Mouse (Mus musculus) 3T3-L1 (cell line): ENCODE measurements at regions not wholly inside any gene's neighbourhood (a gene's known extent, or its start where the extent isn't known, plus 50 kb on each side); places are given as distances from the start of the nearest gene placed in this dataset.

Experiments
- DNase-seq: peaks from one replicate; pipeline ENCODE4 v3.0.0-alpha.2; 2015; ENCODE audit warnings: low read depth, low spot score

DNA sequence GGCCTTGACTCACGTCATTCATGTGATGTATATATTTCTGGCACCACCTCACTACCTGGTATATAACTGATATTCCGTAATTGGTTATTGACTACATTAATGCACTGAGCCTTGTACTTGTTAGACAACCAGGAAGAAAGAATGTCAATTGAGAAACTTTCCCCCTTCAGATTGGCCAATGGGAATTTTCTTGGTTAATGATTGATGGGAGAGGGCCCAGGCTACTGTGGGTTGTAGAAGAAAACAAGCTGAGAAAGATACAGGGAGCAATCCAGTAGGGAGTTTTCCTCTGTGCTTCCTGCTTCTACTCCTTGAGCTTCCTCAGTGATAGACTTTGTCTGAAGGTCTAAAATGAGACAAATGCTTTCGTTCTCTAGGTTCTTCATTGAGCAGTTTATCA, 1866.1 kb upstream of the Lrrc6 start:
- DNase-seq, result no peak

DNA sequence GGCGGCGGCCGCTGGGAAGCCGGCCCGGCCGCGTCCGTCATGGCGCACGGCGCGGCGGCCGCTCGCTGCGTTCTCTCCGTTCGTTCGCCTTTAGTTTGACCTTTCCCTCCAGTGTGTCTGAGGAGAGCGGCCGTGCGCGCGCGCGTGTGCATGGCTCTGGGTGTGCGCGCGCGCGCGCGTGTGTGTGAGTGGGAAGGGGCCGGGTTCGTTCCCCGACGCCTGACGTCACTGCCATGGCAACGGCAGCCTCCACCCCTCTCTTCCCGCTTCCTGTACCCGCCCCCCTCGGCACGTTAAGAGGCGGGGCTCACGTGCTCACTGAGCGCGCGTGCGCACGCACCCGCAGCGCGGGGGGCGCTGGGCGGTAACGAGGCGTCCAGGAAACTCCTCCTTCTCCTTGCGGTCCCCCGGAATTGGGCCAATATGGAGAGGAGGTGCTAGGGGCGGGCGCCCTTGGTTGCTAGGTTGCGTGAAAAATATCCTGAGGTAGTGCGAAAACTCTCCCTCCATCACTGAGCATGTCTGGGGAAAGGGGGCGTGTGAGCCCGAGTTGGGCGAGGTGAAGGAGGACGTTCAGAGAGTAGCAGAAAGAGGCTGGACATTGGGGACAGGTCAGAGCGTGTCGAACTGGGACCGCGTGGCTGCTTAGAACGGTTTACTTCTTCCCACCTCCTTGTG, 1862.5 kb upstream of the Lrrc6 start:
- DNase-seq, result peak; percentile 95

DNA sequence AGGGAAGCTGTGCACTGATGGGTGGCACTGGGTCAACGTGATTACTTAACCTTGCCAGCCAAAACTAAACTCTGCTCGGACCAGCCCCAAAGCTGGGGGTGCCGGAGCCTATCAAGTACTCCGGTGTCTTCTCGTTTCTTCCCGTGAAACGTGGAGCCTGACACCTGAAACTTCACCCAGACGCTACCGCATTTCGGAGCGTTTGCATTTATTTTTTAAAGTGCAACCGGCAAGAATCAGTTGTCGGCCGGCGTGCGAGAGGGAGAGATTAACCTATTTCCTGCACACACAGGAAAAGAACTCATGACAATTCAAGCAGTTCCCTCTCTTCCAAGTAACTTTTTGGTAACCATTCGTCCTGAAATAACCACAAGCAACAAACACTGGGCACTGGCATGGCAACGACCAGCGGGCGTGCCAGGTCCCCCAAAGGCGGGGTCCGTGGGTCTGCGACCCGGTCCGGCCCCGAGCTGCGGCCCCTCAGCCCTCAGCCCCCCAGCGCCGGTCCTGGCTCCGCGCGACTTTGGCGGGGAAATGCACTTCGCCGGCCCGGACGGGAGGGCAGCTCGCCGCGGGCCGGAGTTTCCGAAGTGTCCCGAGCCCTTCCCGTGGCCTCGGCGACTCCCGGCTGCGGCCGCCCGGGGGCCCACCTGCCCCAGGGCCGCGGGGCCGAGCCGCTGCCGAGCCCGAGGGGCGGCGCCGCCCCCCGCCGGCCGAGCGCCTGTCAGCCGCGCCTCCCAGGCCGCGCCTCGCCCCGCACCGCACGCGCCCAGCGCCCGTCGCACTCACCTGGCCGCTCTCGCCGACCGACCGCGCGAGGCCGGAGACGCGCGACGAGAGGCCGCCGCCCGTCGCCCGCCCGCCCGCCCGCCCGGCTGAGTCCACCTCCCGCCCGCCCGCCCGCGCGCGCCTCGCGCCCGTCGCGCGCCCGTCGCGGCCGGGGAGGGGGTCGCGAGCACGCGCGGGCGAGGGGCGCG, 1861.7 kb upstream of the Lrrc6 start:
- peak; percentile 69 for DNase-seq

DNA sequence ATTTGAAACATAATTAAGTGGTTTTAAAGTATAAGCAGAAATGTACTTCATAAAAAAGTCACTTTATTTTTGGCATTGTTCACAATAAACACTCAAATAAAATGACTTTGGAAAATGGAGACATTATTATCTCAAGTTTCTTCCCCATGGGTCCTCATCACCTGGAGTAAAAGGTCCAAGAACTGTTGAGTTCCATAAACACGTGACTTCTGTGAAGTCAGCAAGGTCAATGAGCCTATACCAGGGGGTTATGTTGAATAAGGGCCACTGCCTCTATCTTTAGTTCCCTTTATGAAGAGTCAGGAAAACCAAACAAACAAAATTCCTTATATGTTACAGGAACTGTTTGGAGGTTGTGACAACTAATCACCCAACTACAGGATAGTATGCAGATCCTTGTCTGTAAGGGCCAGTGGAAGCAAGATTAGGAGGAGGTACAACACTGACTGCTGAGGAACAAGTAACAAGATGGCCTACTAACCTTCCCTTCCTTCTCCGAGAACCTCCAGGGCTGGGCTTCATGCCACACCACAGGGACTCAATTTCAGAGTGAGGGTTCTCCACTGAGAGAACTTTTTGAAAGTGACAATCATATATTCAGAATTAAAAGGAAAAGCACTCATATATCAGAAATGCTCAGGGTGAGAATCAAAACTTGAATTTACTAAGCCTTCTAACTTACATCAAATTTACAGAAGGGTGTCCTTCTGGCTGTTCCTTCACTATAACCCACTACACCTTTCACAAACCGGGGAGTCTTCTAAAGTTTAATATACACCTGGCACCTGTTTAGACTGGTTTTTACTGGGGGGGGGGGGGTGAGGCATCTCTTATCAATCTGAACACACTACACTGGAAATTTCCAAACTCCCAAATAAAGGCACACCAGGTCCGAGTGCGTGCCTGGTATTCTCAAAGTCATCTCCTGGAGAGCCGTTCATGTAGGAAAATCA, 1860.5 kb upstream of the Lrrc6 start:
- DNase-seq, result peak; percentile 26

DNA sequence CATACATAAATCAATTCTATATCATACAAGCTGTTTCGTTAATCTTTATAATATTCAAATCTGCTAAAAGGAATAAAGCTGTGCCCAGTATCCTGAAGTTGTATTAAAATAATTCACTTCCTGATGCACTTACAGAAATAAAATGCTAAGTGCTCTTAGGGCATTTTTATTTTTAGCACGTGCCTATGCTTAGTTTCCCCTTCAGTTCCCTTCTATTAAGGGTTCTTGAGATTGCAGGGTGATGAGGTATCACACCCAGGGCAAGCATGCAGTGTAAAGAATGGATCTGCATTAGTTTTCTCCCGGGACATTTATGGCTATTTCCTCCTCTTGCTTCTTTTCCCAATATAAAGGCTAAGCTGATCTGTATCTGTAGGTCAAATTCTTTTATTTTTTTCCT, 1858.8 kb upstream of the Lrrc6 start:
- DNase-seq, result no peak

DNA sequence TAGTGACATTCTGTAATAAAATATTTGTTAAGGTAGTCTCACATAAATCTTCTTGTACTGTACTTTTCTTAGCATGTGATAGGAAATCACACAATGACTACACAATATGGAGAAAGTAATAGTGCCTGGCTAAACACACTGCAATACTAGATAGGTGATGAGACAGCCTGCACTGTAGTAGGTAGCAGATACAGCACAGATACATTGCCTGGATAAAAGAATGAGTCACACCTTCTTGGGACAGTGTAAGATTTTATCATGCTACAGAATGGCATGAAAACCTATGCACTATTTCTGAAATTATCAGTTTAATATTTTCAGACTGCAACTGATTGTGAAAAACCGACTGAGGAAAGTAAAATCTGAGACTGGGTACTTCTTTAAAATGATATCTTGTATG, 1855.2 kb upstream of the Lrrc6 start:
- no peak for DNase-seq

DNA sequence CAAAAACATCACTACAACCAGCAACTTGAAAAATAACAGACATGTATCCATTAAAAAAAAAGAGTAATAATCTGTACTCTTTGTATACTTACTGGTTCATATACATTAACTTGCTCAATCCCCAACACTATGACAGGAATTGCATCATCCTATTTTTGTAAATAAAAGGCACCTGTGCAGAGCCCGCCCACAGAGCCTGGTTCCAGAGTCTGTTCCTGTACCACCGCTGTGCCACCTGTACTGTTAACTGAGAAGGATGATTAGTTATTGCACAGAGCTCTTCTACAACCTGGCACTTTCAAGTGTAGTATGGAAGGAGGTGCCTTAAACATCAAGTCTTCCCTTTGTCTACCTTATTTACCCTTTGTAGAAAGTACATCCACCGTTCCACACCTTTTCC, 1843.9 kb upstream of the Lrrc6 start:
- DNase-seq, result no peak

DNA sequence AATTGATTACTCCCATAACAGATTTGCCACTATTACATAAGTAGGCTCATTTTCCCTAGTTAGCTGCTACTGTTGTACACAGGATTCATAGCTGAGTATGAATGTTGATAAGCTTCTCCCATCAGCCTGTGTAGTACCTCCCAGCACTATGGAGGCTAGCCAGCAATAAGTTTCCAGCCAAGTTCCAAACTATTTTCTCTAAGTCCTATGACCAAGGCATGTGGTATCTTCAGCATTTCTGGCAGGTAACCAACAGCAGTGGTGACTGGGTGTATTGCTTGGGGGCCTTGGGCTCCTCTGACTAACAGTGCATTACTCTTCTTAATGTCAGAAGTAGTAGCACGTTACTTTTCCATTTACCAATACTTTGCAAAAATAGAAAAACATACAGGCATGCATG, 1841.8 kb upstream of the Lrrc6 start:
- peak; percentile 97 for DNase-seq

DNA sequence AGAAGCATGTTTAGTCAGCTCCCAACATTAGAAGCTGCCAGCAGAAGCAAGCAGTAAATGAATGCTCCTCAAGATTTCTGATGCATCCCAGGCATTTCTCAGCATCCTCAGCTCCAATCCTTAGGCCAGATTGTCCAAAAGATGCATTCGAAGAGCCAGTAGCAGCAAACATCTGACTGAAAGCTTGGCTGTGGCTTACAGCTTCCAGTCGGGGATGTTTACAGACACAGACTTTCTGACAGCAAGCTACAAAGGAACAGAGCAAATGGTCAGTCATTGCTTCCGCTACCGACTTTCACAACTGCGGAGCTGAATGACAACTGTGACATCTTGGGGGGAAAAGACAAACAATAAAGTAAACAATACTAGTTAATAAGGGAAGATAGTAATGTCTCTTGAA, 1840.3 kb upstream of the Lrrc6 start:
- DNase-seq, result no peak

DNA sequence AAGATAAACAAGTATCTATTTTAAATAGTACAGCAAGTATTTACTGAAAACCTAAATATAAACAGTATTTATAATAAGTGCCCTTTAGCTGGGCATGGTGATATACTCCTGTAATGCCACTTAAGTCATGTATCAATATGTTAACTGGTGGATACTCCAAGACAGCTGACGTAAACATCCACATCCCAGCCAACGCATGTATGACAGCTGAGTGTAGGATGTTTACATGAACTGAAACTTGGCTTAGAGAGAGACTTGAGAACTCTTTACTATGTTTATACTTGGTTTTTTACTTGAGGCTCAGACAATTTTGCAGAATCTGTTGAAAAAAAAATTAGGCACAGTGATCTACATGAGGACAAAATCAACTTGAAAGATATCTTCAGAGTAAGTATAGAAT, 1836.6 kb upstream of the Lrrc6 start:
- no peak for DNase-seq

DNA sequence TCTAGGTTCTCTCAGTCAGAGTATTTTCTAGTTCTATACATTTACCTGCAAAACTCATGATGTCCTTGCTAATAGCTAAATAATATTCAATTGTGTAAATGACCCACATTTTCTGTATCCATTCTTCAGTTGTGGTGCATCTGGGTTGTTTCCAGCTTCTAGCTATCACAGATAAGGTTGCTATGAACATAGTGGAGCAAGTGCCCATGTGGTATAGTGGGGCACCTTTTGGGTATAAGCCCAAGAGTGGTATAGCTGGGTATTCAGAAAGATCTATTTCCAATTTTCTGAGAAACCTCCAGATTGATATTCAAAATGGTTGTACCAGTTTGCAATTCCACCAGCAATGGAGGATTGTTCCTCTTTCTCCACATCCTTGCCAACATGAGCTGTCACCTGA, 1835.1 kb upstream of the Lrrc6 start:
- DNase-seq, result no peak

DNA sequence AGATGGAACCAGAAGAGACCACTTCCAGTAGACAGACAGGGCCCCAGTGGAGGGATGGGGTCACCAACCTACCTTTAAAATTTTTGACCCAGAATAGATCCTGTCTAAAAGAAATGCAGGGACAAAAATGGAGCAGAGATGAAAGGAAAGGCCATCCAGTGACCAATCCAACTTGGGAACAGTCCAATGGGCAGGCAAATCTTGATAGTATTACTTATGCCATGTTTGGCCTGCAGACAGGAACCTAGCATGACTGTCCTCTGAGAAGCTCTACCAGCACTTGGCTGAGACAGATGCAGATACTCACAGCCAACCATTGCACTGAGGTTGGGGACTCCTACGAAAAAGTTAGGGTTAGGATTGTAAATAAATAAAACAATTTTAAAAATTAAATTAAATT, 1815.4 kb upstream of the Lrrc6 start:
- DNase-seq, result no peak
